Mouse (Mus musculus): ENCODE measurements around the gene Tlcd1.

Gene Tlcd1

DNA sequence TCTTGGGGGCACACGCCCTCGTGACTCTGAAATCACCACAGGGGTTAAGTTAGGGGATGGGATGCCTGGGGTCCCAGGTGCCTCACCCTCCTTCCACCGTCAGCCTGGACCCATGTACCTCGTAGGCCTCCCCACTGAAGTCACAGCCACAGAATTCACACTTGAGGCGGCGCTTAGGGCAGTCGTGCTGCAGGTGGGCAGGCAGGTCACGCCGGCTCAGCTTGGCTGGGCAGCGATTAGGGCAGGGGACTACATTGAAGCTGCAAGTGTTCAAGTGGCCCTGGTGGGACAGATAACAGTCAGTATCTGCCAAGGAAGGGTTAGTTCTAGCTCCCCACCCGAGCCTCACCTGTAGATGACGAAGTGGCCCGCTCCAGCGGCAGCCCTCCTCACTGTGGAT lies 15.3 kb upstream of the Tlcd1 start:
- DNase-seq (ENCODE audit: low read depth, low spot score): no peak

DNA sequence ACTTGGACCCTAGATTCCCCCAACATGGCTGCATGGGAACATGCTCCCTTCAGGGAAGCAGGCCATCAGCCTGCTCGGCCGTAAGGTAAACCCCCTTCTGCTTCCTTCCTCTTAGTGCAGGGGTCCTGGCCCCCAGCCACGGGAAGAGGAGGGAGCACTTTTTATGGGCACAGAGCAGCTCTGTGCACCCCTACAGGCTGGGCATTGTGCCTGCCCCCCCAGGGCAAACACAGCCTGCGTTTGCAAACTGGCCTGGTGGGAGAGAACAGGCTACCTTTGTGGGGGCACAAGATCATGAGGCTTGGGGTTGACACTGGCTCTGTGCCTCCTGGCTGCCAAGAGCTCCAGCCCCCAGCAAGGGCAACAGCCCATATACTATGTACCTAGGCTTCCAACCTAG lies 14.5 kb upstream of the Tlcd1 start:
- DNase-seq (ENCODE audit: low read depth, low spot score): no peak

- DNase-seq (ENCODE audit: low read depth, low spot score): no peak
Measured at GRCm38 (mm10) chr11:78162504-78162903, 14.0 kb upstream of the Tlcd1 start.

- DNase-seq (ENCODE audit: low read depth, low spot score): no peak
Measured at GRCm38 (mm10) chr11:78163045-78163444, 13.5 kb upstream of the Tlcd1 start.

DNA sequence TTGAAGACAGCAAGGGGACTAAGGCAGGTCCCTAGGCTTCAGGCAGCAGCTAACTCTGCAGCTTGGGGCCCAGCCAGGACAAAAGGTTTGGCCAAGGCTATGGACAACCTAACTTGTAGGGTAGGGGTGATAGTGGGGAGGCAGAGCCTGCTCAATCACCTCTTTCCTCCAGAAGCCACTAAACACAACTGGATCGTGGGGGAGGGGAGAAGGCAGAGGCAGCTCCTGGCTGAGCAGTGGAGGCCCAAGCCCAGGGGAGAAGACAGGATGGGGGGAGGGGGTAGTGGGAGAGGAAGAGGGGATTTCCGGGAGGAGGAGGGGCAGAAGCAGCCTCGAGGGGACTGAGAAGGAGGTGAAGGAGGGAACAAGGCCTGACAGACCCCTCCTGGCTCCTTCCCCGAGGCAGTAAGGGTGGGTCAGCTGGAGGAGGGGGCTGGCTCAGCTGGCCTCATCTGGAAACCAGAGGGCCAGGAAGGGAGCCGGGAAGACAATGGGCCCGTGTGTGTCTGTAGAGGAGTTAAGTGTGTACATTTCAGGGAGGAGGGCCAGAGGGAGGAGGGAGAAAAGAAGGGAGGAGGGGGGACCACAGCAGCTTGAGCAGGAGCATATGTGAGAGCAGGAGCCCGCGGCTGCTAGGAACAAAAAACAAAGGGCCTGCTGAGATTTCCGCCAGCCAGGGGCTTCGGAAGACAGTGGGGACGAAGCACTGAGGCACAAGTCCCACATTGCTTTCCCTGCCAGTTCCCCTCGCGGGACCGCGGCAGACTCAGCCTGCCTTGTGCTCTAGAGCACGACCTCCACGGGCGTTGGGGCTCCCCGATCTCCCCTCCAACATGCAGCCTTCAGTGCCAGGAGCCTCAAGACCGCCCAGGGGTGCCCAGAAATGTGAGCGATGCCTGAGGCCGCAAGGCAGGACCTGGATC lies 12.6 kb upstream of the Tlcd1 start:
- DNase-seq (ENCODE audit: low read depth, low spot score): peak; percentile 93

GRCm38 (mm10) chr11:78164604-78164923 lies 11.9 kb upstream of the Tlcd1 start:
- no peak for DNase-seq (ENCODE audit: low read depth, low spot score)

GRCm38 (mm10) chr11:78164924-78165760 lies 11.4 kb upstream of the Tlcd1 start, which contains the start of gene Traf4:
TSS of gene Traf4 (minus strand) at chr11:78165589.
- DNase-seq (ENCODE audit: low read depth, low spot score): peak; percentile 91

GRCm38 (mm10) chr11:78165761-78166109 lies 10.8 kb upstream of the Tlcd1 start:
- DNase-seq (ENCODE audit: low read depth, low spot score): no peak

DNA sequence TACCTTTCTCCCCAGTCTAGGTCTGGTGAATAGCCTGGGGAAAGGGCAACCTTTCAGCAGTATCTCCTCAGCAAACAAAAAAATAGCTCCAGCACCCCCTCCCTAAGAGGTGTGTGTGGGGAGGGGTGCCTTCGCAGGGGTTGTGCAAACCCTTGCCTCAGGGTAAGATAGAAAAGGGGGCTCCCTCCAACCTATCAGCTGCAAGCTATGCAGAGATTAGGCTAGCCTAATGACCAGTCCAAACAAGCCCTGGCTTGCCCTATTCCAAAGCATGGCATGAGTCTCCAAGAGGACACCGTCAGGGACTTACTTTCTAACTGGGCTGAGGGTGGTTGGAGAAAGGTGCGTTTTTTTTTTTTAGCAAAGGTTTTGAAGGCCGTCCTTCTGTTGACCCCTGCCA lies 10.3 kb upstream of the Tlcd1 start:
- DNase-seq (ENCODE audit: low read depth, low spot score): peak; percentile 45

GRCm38 (mm10) chr11:78166640-78167039 lies 9.9 kb upstream of the Tlcd1 start:
- DNase-seq (ENCODE audit: low read depth, low spot score): peak; percentile 50

- DNase-seq (ENCODE audit: low read depth, low spot score): no peak
Measured at GRCm38 (mm10) chr11:78167257-78167959, 9.1 kb upstream of the Tlcd1 start.

DNA sequence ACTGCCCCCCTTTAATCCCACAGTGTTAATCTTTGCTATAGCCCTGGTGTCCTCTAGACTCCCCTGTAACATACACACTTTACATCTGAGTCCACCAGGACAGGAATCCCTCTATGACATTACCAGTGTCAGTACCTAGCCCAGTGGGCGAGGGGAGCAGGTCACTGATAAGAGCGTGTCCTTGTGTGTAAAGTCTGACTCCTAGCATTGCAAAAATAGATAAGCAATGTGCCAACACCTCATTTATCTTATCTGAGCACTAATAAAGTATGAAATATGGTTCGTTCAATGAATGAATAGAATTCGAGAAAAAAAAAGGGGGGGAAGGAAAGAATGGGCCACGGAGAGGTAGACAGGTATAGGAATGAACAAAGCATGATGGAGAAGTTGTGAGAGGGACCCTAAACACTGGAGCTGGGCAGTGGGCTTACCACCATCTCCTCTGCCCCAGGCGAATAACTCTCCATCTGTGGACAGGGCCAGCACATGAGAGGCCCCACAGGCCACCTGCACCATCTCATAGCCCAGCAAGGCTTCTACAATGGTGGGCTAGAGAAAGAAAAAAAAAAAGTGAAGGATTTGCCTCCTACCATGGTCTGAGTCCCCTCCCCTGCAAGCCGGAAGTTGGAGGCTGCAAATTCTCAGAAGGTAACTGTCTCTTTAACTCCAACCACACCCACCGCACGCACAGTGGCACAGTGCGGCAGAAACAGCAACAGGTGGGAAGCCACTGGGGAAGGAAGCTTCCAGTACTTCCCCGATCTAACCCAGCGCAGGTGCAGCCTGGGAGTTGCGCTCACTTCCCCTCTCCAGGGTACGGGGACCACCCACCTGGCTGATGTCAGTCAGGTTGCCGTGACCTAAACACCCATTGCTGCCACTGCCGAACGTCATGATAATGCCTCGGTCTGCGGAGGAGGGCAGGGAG lies 7.7 kb upstream of the Tlcd1 start:
- peak; percentile 66 for DNase-seq (ENCODE audit: low read depth, low spot score)

- no peak for DNase-seq (ENCODE audit: low read depth, low spot score)
Measured at GRCm38 (mm10) chr11:78170306-78170705, 6.2 kb upstream of the Tlcd1 start.

GRCm38 (mm10) chr11:78171328-78171727 lies 5.2 kb upstream of the Tlcd1 start:
- DNase-seq (ENCODE audit: low read depth, low spot score): peak; percentile 80

DNA sequence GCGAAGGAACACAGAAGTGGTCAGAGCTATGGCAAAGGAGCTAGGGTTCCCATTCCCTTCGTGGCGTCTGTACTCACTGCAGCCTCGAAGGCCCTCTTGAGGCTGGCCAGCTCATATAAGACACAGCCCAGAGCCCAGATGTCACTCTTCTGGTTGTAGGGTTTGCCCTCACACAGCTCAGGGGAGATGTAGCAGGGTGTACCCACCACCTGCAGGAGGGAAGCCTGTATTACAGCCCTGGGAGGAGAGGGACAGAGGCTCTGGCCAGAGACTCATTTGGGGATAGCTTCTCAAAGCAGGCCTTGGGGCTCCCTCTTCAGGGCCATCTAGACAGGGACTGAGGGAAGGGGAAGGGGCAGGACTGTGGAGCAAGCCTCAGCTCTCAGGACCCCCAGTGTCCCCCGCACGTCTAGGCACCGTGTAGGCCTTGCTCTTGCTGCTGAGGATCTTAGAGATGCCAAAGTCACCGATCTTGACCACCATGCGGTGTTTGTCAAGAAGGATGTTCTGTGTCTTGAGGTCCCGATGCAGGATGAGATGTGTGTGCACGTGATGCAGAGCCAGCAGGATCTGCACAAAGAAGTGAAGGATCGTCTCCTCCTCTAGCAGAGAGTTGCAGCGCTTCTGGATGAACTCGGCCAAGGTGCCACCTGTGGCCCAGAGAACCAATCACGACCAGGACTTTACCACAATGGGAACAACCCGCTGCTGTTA lies 4.3 kb upstream of the Tlcd1 start:
- peak; percentile 70 for DNase-seq (ENCODE audit: low read depth, low spot score)

- DNase-seq (ENCODE audit: low read depth, low spot score): no peak
Measured at GRCm38 (mm10) chr11:78172748-78173383, 3.6 kb upstream of the Tlcd1 start.

- peak; percentile 70 for DNase-seq (ENCODE audit: low read depth, low spot score)
Measured at GRCm38 (mm10) chr11:78174506-78174905, 2.0 kb upstream of the Tlcd1 start.

- DNase-seq (ENCODE audit: low read depth, low spot score): no peak
Measured at GRCm38 (mm10) chr11:78175771-78176401, 625 bp upstream of the Tlcd1 start.

DNA sequence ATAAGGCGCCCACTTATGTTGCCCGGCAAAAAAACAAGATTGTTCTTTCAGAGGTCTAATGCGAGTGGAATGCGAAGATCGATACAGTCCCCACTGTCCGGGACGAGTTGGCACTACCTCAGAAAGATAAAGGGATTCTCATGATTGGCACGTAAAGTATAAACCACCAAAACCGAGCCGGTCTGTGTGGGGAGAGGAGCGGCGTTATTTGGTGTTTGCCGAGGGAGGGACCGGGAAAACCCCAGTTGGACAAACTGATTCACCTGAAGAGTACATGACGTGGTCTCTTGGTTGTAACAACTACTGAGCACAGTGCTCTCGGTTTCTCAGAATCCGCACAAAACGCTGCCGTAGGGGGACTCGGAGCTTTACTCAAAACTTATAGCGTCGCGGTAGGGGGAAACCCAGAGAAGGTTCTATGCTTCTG lies 407 bp downstream of the Tlcd1 start:
- DNase-seq (ENCODE audit: low read depth, low spot score): no peak

All from R1 (cell line).